Mouse (Mus musculus): ENCODE measurements around the gene Ntrk2. TPM values are rescaled to one million over a fixed set of nuclear protein-coding genes. Genes with fewer than 3 reads are reported as not detected.
A peak's percentile ranks its signal among the peaks of the same experiment; 100 is the strongest.

The Ntrk2 gene
- total and polyA plus RNA-seq, 2 experiments = 0.55 to 1.5 TPM

GRCm38 (mm10) chr13:58996447-58996846 is 190.1 kb downstream of the Ntrk2 start:
- H3K27me3 ChIP-seq (ENCODE audit: control insufficient read depth, insufficient read depth, low read length) = no peaks in the 10 kb centered on the region
- peak; percentile 23 for DNase-seq (ENCODE audit: extremely low read depth, low read depth, low spot score)
- TF ChIP-seq CTCF (IDR thresholded peaks at IDR 0.05; ENCODE audit: low read depth, low read length) = no peak
- TF ChIP-seq POLR2A (IDR thresholded peaks at IDR 0.05; ENCODE audit: extremely low read depth, insufficient read depth, low read length) = no peak
- H3K79me2 ChIP-seq (ENCODE audit: control insufficient read depth, insufficient read depth, low read length) = no peaks in the 10 kb centered on the region
- H3K36me3 ChIP-seq (ENCODE audit: control insufficient read depth, insufficient read depth, low read length) = no peaks in the 10 kb centered on the region
- 0 out of 2 replicates have a peak overlapping the region, but pooled peaks have one; percentile 8 for H3K27ac ChIP-seq (replicated peaks; ENCODE audit: insufficient read depth, low read depth, low read length)
- WGBS = 68% methylated on average over 5 of the region's 5 CpGs
- H3K4me3 ChIP-seq (ENCODE audit: insufficient read depth, low read depth, low read length) = no peak overlapping the region
- peaks cover 11% of the 10 kb centered on the region; the same call in 1 of the 2 replicates for H3K4me1 ChIP-seq (ENCODE audit: control insufficient read depth, insufficient read depth, low read length)
- H3K9ac ChIP-seq (ENCODE audit: low read depth, low read length) = no peak overlapping the region

GRCm38 (mm10) chr13:58997763-58998162 is 191.4 kb downstream of the Ntrk2 start:
- Histone ChIP-seq H3K36me3 (ENCODE audit: control insufficient read depth, insufficient read depth, low read length) (no peaks in the 10 kb centered on the region), H3K27me3 (ENCODE audit: control insufficient read depth, insufficient read depth, low read length) (no peaks in the 10 kb centered on the region), H3K9ac (ENCODE audit: low read depth, low read length) (no peak overlapping the region), H3K4me1 (ENCODE audit: control insufficient read depth, insufficient read depth, low read length) (peaks cover 18% of the 10 kb centered on the region; the same call in 1 of the 2 replicates), H3K79me2 (ENCODE audit: control insufficient read depth, insufficient read depth, low read length) (no peaks in the 10 kb centered on the region), H3K27ac (replicated peaks; ENCODE audit: insufficient read depth, low read depth, low read length) (no peak overlapping the region), H3K4me3 (ENCODE audit: insufficient read depth, low read depth, low read length) (no peak overlapping the region)
- DNase-seq (ENCODE audit: extremely low read depth, low read depth, low spot score) = peak; percentile 76
- 55% methylated on average over 2 of the region's 2 CpGs for whole genome bisulfite sequencing
- TF ChIP-seq POLR2A (IDR thresholded peaks at IDR 0.05; ENCODE audit: extremely low read depth, insufficient read depth, low read length) (no peak), CTCF (IDR thresholded peaks at IDR 0.05; ENCODE audit: low read depth, low read length) (no peak)

DNA sequence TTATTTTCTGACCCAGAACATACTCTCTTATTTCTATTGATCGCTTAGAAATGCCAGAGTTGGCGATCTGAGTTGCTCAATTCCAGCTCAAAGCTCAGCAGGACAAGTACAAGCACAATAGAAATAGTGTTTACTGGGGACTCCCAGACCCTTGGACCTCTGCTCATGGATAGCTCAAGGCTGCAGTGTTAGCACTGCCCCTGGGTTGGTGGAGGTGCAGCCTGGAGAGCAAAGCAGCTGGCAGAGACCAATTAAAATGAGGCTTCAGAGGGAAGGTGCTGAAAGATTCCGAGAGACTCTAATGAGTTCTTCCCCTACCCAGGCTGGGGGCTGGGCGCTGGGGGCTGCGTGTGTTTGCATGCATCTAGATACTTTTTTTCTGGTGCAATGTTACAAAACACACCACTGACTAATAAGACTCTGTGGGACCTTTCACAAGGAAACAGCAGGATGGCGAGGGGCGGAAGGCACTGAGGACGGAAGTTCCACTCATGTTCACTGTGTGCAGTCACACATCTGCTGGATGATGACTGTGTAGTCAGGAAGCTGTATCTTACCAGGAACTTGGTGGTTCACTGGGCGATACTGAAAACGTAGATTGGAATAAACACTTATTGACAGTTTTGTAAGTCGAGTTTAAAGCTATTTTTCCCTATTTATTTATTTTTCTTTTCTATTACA is 193.1 kb downstream of the Ntrk2 start:
- no peaks in the 10 kb centered on the region for H3K79me2 ChIP-seq (ENCODE audit: control insufficient read depth, insufficient read depth, low read length)
- DNase-seq (ENCODE audit: extremely low read depth, low read depth, low spot score) = peak; percentile 99
- H3K27me3 ChIP-seq (ENCODE audit: control insufficient read depth, insufficient read depth, low read length) = no peaks in the 10 kb centered on the region
- H3K9ac ChIP-seq (ENCODE audit: low read depth, low read length) = no peak overlapping the region
- TF ChIP-seq CTCF (IDR thresholded peaks at IDR 0.05; ENCODE audit: low read depth, low read length) = no peak
- TF ChIP-seq POLR2A (IDR thresholded peaks at IDR 0.05; ENCODE audit: extremely low read depth, insufficient read depth, low read length) = no peak
- H3K4me1 ChIP-seq (ENCODE audit: control insufficient read depth, insufficient read depth, low read length) = peaks cover 26% of the 10 kb centered on the region
- peak overlapping the region; percentile 11 for H3K27ac ChIP-seq (replicated peaks; ENCODE audit: insufficient read depth, low read depth, low read length)
- WGBS = 21% methylated on average over 11 of the region's 11 CpGs
- no peaks in the 10 kb centered on the region for H3K36me3 ChIP-seq (ENCODE audit: control insufficient read depth, insufficient read depth, low read length)
- H3K4me3 ChIP-seq (ENCODE audit: insufficient read depth, low read depth, low read length) = no peak overlapping the region

DNA sequence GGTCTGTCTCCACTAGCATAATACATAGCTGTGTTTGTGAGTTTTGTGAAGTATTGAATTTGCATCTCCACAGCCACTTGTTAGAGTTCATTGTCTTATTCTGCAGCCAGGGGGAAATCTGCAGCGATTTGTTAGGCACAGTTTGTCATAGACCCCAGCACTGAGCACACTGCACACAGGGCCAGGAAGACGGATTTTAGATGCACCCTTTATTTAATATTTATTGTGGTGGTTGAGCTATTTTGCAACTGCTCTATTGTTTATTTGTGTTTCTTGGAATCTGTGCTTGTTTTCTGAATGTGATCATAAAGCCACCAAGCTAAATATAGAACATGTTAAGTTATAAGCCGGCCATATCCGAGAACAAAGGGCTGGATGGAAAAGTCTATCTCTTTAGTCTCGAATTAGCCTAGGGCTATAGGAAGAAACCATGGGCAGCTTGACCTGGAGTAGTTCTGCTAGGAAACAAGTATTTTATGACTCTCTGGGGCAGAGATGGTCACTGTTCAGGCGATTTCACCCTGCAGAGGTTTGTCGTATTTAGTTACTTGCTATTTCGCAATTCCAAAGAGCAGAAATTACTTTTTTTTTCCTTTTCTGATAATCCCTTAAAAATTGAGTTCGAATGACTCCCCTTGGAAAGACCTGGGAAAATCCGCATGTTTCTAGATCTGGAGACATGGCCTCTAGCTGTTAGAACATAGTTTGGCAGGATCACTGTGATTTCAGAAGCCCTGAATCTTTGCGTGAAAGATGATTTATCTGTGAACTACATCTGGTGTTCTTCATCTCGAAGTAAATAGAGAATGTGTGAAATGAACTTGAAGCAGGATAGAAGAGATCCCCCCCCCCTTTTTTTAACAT is 196.8 kb downstream of the Ntrk2 start:
- 26% methylated on average over 12 of the region's 12 CpGs for WGBS
- Histone ChIP-seq H3K27ac (replicated peaks; ENCODE audit: insufficient read depth, low read depth, low read length) (peak overlapping the region; percentile 39; the same call in 1 of the 2 replicates), H3K9ac (ENCODE audit: low read depth, low read length) (no peak overlapping the region), H3K27me3 (ENCODE audit: control insufficient read depth, insufficient read depth, low read length) (no peaks in the 10 kb centered on the region), H3K79me2 (ENCODE audit: control insufficient read depth, insufficient read depth, low read length) (no peaks in the 10 kb centered on the region), H3K36me3 (ENCODE audit: control insufficient read depth, insufficient read depth, low read length) (no peaks in the 10 kb centered on the region), H3K4me3 (ENCODE audit: insufficient read depth, low read depth, low read length) (no peak overlapping the region), H3K4me1 (ENCODE audit: control insufficient read depth, insufficient read depth, low read length) (peaks cover 26% of the 10 kb centered on the region)
- TF ChIP-seq CTCF (IDR thresholded peaks at IDR 0.05; ENCODE audit: low read depth, low read length) = no peak
- no peak for TF ChIP-seq POLR2A (IDR thresholded peaks at IDR 0.05; ENCODE audit: extremely low read depth, insufficient read depth, low read length)
- peak; percentile 79 for DNase-seq (ENCODE audit: extremely low read depth, low read depth, low spot score)

- peaks cover 24% of the 10 kb centered on the region for H3K4me1 ChIP-seq (ENCODE audit: control insufficient read depth, insufficient read depth, low read length)
- no peak overlapping the region for H3K9ac ChIP-seq (ENCODE audit: low read depth, low read length)
- no peak overlapping the region for H3K4me3 ChIP-seq (ENCODE audit: insufficient read depth, low read depth, low read length)
- peak; percentile 95 for DNase-seq (ENCODE audit: extremely low read depth, low read depth, low spot score)
- 23% methylated on average over 6 of the region's 6 CpGs for WGBS
- H3K27me3 ChIP-seq (ENCODE audit: control insufficient read depth, insufficient read depth, low read length) = no peaks in the 10 kb centered on the region
- no peaks in the 10 kb centered on the region for H3K79me2 ChIP-seq (ENCODE audit: control insufficient read depth, insufficient read depth, low read length)
- no peak for TF ChIP-seq CTCF (IDR thresholded peaks at IDR 0.05; ENCODE audit: low read depth, low read length)
- no peak for TF ChIP-seq POLR2A (IDR thresholded peaks at IDR 0.05; ENCODE audit: extremely low read depth, insufficient read depth, low read length)
- no peaks in the 10 kb centered on the region for H3K36me3 ChIP-seq (ENCODE audit: control insufficient read depth, insufficient read depth, low read length)
- H3K27ac ChIP-seq (replicated peaks; ENCODE audit: insufficient read depth, low read depth, low read length) = peak overlapping the region; percentile 54
Measured at GRCm38 (mm10) chr13:59003807-59004173, 197.4 kb downstream of the Ntrk2 start.
